Mouse (Mus musculus) cerebellum, adult 2 months (tissue): ENCODE measurements around the gene Cds1.

Source experiments
- CTCF ChIP-seq: fragments of 200-500 bp; IDR thresholded peaks from 2 replicates; pipeline ENCODE4 v1.5.1; 2011; ENCODE audit warnings: low read depth, mild to moderate bottlenecking, control low read depth, low read length, moderate library complexity, borderline replicate concordance; ENCODE audit not compliant: insufficient read depth
- POLR2A ChIP-seq: fragments of 200-500 bp; IDR thresholded peaks from 2 replicates; pipeline ENCODE4 v1.6.1; 2011; ENCODE audit warnings: low read length, control low read depth, borderline replicate concordance; ENCODE audit not compliant: insufficient read depth

GRCm38 (mm10) chr5:101728304-101728905 lies 36.5 kb upstream of the Cds1 start:
- TF ChIP-seq POLR2A (no peak), CTCF (no peak)
